Mouse (Mus musculus): ENCODE results near the gene 5730455P16Rik. TPM values are rescaled to one million over a fixed set of nuclear protein-coding genes. Genes with fewer than 3 reads are reported as not detected.
"Not testable (repeated sequence)": the region's sequence is repeated elsewhere in the genome, so short reads cannot be mapped to it uniquely, and the experiment has no call there.

The 5730455P16Rik gene
- polyA plus RNA-seq (2012; rRNA removed), result 5.1 and 5.6 TPM in 2 replicates

DNA sequence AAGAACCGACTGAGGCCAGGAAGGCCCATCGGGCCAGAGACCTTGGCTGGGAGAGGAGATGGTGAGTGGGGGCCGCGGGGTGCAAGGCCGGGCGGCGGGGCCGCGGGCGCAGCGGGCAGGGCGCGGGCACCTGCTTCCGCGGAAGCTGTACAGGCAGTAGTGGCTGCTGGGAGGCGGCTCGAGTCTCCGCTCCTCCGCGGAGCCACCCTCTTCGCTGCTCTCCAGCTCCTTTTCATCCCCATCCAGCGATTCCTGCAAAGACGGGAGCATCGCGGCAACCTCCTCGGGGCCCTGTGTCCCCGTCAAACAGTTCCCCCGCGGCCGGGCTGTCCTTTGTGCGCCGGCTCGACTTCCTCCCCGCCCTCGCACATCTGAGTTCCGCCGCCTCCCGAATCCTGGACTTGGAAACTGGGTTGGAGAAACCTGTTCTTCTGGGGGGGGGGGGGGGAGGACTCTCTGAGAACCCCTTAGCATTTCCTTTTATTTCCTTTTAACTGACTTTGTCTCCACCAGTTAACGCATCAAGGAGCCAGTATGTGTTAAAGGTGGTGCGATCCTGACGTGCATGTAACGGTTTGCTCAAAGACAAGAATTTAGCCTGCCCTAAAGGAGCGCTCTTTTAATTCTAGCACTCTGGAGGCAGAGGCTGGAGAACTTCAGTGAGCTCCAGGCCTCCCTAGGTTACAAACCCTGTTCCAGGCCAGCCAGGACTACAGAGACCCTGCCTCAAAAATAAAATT lies at the start of gene 5730455P16Rik:
Gene 5730455P16Rik, minus strand, starts transcription at position 323 of the 740 bp plus-strand sequence.
- DNase-seq, result peak; percentile 80
- TF ChIP-seq CTCF (IDR thresholded peaks at IDR 0.05; ENCODE audit: insufficient read depth, low read length), result no peak
- TF ChIP-seq POLR2A (IDR thresholded peaks at IDR 0.05; ENCODE audit: borderline replicate concordance, extremely low read depth, low read depth, low read length), result peak; percentile 83; the same call in 1 of the 2 replicates
- Histone ChIP-seq H3K4me3 (replicated peaks; ENCODE audit: extremely low read depth, low read depth, low read length) (peak within 1 kb of the TSS; percentile 86), H3K4me1 (ENCODE audit: control insufficient read depth, insufficient read depth, low read length) (no peaks in the 10 kb centered on the region; the same call in 1 of the 2 replicates)
- WGBS, result 1% methylated on average over 41 of the region's 43 CpGs

DNA sequence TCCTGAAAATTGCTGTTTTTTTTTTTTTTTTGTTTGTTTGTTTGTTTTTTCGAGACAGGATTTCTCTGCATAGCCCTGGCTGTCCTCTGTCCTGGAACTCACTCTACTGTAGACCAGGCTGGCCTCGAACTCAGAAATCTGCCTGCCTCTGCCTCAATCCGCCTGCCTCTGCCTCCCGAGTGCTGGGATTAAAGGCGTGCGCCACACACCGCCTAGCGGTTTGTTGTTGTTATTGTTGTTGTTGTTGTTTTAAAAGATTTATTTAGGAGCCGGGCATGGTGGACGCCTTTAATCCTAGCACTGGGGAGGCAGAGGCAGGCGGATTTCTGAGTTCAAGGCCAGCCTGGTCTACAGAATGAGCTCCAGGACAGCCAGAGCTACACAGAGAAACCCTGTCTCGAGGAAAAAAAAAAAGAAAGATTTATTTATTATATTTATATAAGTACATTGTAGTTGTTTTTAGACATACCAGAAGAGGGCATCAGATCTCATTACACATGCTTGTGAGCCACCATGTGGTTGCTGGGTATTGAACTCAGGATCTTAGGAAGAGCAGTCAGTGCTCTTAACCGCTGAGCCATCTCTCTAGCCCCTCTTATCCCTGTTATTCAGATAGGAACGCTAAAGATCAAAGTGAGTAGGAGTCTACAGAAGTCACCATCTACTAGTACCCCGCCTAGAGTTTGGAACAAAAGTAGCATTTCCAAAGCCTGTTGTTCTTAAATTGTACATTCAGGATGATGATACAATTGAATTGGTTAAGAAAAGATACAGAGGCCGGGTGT lies 48.4 kb upstream of the 5730455P16Rik start:
- WGBS, result 76% methylated on average over 16 of the region's 16 CpGs
- not testable (repeated sequence) for DNase-seq; H3K4me3 ChIP-seq (replicated peaks; ENCODE audit: extremely low read depth, low read depth, low read length); H3K4me1 ChIP-seq (ENCODE audit: control insufficient read depth, insufficient read depth, low read length)

DNA sequence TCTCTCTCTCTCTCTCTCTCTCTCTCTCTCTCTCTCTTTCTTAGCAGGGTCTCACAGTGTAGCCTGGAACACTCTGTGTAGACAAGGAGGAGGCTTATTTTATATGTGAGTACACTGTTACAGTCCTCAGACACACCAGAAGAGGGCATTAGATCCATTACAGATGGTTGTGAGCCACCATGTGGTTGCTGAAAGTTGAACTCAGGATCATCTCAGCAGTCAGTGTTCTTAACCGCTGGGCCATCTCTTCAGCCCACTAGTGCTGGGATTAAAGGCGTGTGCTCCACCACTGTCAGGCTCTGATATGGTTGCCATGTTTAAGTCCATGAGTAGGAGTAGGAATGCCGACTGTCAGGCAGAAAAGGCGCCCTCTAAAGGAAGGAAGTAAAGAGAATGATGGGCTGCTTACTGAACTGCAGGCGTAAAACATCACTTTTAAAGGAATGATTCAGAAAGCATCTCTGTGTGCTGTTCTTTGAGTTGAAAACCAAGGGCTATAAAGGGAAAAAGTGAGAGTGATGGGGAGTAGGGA lies 47.5 kb upstream of the 5730455P16Rik start:
- TF ChIP-seq POLR2A (IDR thresholded peaks at IDR 0.05; ENCODE audit: borderline replicate concordance, extremely low read depth, low read depth, low read length) (no peak), CTCF (IDR thresholded peaks at IDR 0.05; ENCODE audit: insufficient read depth, low read length) (no peak)
- Histone ChIP-seq H3K4me1 (ENCODE audit: control insufficient read depth, insufficient read depth, low read length) (peaks cover 4% of the 10 kb centered on the region), H3K4me3 (replicated peaks; ENCODE audit: extremely low read depth, low read depth, low read length) (no peak overlapping the region)
- no peak for DNase-seq
- 58% methylated on average over 5 of the region's 5 CpGs for WGBS

GRCm38 (mm10) chr11:80424691-80425090 lies 46.9 kb upstream of the 5730455P16Rik start:
- TF ChIP-seq POLR2A (IDR thresholded peaks at IDR 0.05; ENCODE audit: borderline replicate concordance, extremely low read depth, low read depth, low read length) (no peak), CTCF (IDR thresholded peaks at IDR 0.05; ENCODE audit: insufficient read depth, low read length) (no peak)
- H3K4me3 ChIP-seq (replicated peaks; ENCODE audit: extremely low read depth, low read depth, low read length), result no peak overlapping the region
- no peak for DNase-seq
- peaks cover 2% of the 10 kb centered on the region for H3K4me1 ChIP-seq (ENCODE audit: control insufficient read depth, insufficient read depth, low read length)
- WGBS, result 59% methylated on average over 2 of the region's 2 CpGs

DNA sequence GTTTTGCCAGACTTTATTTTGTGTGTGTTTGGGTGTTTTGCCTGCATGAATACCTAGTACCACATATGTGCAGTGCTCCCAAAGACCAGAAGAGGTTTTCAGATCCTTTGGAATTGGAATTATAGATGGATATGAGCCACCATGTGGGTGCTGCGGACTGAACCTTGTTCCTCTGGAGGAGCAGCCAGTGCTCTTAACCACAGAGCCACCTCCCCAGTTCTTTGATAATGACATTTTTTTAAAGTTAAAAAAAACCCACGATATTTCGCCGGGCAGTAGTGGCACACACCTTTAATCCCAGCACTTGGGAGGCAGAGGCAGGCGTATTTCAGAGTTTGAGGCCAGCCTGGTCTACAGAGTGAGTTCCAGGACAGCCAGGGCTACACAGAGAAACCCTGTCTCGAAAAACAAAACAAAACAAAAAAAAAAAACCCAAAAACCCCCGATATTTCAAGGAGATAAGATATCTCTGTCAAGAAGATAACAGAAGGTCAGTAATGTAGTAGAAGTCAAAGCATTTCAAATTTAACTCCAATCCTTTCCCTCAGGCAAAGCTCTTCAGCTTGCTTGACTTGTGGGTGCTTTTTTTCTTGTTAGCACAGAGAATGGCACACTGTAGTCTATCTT lies 43.7 kb upstream of the 5730455P16Rik start:
- TF ChIP-seq CTCF (IDR thresholded peaks at IDR 0.05; ENCODE audit: insufficient read depth, low read length), result no peak
- DNase-seq, result no peak
- H3K4me1 ChIP-seq (ENCODE audit: control insufficient read depth, insufficient read depth, low read length), result no peaks in the 10 kb centered on the region
- H3K4me3 ChIP-seq (replicated peaks; ENCODE audit: extremely low read depth, low read depth, low read length), result no peak overlapping the region
- 76% methylated on average over 7 of the region's 7 CpGs for WGBS

GRCm38 (mm10) chr11:80420202-80420984 lies 42.6 kb upstream of the 5730455P16Rik start:
- WGBS, result 42% methylated on average over 2 of the region's 2 CpGs
- Histone ChIP-seq H3K4me3 (replicated peaks; ENCODE audit: extremely low read depth, low read depth, low read length) (no peak overlapping the region), H3K4me1 (ENCODE audit: control insufficient read depth, insufficient read depth, low read length) (no peaks in the 10 kb centered on the region)
- DNase-seq, result no peak
- TF ChIP-seq CTCF (IDR thresholded peaks at IDR 0.05; ENCODE audit: insufficient read depth, low read length) (no peak), POLR2A (IDR thresholded peaks at IDR 0.05; ENCODE audit: borderline replicate concordance, extremely low read depth, low read depth, low read length) (no peak)

DNA sequence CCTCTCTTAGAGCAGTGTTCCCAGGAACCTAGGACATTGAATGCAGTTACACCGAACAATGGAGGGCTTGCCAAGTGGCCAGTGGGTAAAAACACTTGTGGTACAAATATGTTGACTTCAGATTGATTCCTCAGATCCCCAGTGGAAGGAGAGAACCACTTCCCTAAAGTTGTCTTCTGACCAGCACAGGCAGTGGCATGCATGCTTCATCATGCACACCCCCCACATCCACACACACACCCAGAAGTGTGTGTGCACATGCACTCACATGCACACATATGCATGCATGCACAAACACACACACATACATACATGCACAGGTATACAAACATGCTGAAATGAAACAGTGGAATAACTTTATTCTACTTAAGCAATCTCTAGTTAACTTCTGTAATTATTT lies 41.9 kb upstream of the 5730455P16Rik start:
- H3K4me3 ChIP-seq (replicated peaks; ENCODE audit: extremely low read depth, low read depth, low read length), result no peak overlapping the region

DNA sequence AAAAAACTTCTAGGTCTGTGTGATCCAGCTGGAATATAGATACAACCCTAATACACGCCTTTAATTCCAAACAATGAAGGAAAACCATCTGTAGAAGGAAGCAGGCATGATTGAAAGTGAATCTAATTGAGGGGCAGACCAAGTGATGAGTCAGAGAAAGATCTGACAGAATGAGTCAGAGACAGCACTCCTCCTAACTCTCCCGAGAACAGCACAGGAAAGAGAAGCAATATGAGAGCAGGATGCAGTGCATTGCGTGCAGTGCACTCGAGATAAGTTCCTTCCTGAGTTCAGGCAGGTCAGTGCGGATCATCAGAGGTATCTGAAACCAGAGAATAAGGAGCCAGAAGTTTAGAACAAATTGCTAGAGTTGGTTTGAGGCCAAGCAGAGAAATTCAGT lies 39.3 kb upstream of the 5730455P16Rik start:
- Histone ChIP-seq H3K4me1 (ENCODE audit: control insufficient read depth, insufficient read depth, low read length) (no peaks in the 10 kb centered on the region), H3K4me3 (replicated peaks; ENCODE audit: extremely low read depth, low read depth, low read length) (no peak overlapping the region)
- WGBS, result 67% methylated on average over 5 of the region's 5 CpGs
- TF ChIP-seq CTCF (IDR thresholded peaks at IDR 0.05; ENCODE audit: insufficient read depth, low read length) (no peak), POLR2A (IDR thresholded peaks at IDR 0.05; ENCODE audit: borderline replicate concordance, extremely low read depth, low read depth, low read length) (no peak)
- DNase-seq, result no peak

More for the DNA sequence above, 41.9 kb upstream of the 5730455P16Rik start:
- TF ChIP-seq CTCF (IDR thresholded peaks at IDR 0.05; ENCODE audit: insufficient read depth, low read length), result no peak
- no peak for TF ChIP-seq POLR2A (IDR thresholded peaks at IDR 0.05; ENCODE audit: borderline replicate concordance, extremely low read depth, low read depth, low read length)
- 75% methylated on average over 1 of the region's 1 CpGs for WGBS
- no peak for DNase-seq
- H3K4me1 ChIP-seq (ENCODE audit: control insufficient read depth, insufficient read depth, low read length), result no peaks in the 10 kb centered on the region

- TF ChIP-seq CTCF (IDR thresholded peaks at IDR 0.05; ENCODE audit: insufficient read depth, low read length), result no peak
- no peak for TF ChIP-seq POLR2A (IDR thresholded peaks at IDR 0.05; ENCODE audit: borderline replicate concordance, extremely low read depth, low read depth, low read length)
- 87% methylated on average over 2 of the region's 2 CpGs for WGBS
Measured at GRCm38 (mm10) chr11:80410377-80410776, 32.5 kb upstream of the 5730455P16Rik start.

DNA sequence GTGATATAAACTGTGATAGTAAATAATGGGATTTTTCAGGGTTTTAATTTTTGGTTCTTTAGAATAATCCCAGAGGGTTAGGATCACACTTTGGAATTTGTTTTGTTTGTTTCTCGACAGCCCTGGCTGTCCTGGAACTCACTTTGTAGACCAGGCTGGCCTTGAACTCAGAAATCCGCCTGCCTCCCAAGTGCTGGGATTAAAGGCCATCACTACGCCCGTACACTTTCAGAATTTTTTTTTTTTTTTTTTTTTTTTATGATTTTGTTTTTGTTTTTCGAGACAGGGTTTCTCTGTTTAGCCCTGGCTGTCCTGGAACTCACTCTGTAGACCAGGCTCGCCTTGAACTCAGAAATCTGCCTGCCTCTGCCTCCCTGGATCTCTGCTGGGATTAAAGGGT lies 30.0 kb upstream of the 5730455P16Rik start:
- not testable (repeated sequence) for H3K4me3 ChIP-seq (replicated peaks; ENCODE audit: extremely low read depth, low read depth, low read length); H3K4me1 ChIP-seq (ENCODE audit: control insufficient read depth, insufficient read depth, low read length); DNase-seq
- WGBS, result 93% methylated on average over 6 of the region's 6 CpGs

More at GRCm38 (mm10) chr11:80410377-80410776, 32.5 kb upstream of the 5730455P16Rik start:
- Histone ChIP-seq H3K4me1 (ENCODE audit: control insufficient read depth, insufficient read depth, low read length) (no peaks in the 10 kb centered on the region), H3K4me3 (replicated peaks; ENCODE audit: extremely low read depth, low read depth, low read length) (no peak overlapping the region)
- DNase-seq, result no peak

All from lung, adult 2 months (tissue).